Mouse (Mus musculus) liver, adult 2 months (tissue): ENCODE results near the gene Rhbdd3. TPM values are rescaled to one million over a fixed set of nuclear protein-coding genes. Genes with fewer than 3 reads are reported as not detected.

Experiments
- DNase-seq: peaks from one replicate; pipeline ENCODE4 v3.0.0-alpha.2; 2011; ENCODE audit warnings: low read depth, low spot score; ENCODE audit errors: extremely low read depth
- H3K27ac ChIP-seq: fragments of 200-500 bp; replicated peaks from 2 replicates; pipeline ENCODE4 v1.5.1; 2012; ENCODE audit warnings: low read depth, mild to moderate bottlenecking, control low read depth, inconsistent platforms, low read length; ENCODE audit not compliant: insufficient read depth
- H3K27me3 ChIP-seq: fragments of 200-500 bp; 2 replicates; pipeline ENCODE4 v1.6.1; 2012; ENCODE audit warnings: mild to moderate bottlenecking, moderate library complexity, low read length, inconsistent platforms; ENCODE audit not compliant: control insufficient read depth, insufficient read depth
- H3K36me3 ChIP-seq: fragments of 200-500 bp; 2 replicates; pipeline ENCODE4 v1.6.1; 2012; ENCODE audit warnings: low read length, inconsistent platforms; ENCODE audit not compliant: control insufficient read depth, insufficient read depth
- H3K4me1 ChIP-seq: fragments of 200-500 bp; 2 replicates; pipeline ENCODE4 v1.6.1; 2011; ENCODE audit warnings: low read length; ENCODE audit not compliant: control insufficient read depth, insufficient read depth
- H3K4me3 ChIP-seq: fragments of 200-500 bp; 2 replicates; pipeline ENCODE4 v1.5.1; 2011; ENCODE audit warnings: low read depth, mild to moderate bottlenecking, control low read depth, low read length, moderate library complexity; ENCODE audit not compliant: insufficient read depth
- H3K79me2 ChIP-seq: fragments of 200-500 bp; 2 replicates; pipeline ENCODE4 v1.6.1; 2012; ENCODE audit warnings: inconsistent platforms, mild to moderate bottlenecking, low read length, moderate library complexity; ENCODE audit not compliant: control insufficient read depth, insufficient read depth
- H3K9ac ChIP-seq: fragments of 200-500 bp; 2 replicates; pipeline ENCODE4 v1.6.1; 2012; ENCODE audit warnings: low read depth, mild to moderate bottlenecking, control low read depth, inconsistent platforms, low read length
- CTCF ChIP-seq: fragments of 200-500 bp; IDR thresholded peaks from 2 replicates; pipeline ENCODE4 v1.5.1; 2011; ENCODE audit warnings: low read depth, low read length, control low read depth
- POLR2A ChIP-seq: fragments of 200-500 bp; IDR thresholded peaks from 2 replicates; pipeline ENCODE4 v1.6.1; 2011; ENCODE audit warnings: low read length, control low read depth; ENCODE audit not compliant: insufficient read depth; ENCODE audit errors: extremely low read depth
- WGBS: fragments of 180-500 bp; shearing (Covaris S2); methylation state at CpG from one replicate; pipeline ENCODE4 v1.1.7; 2018; 5-methylcytosine and 5-hydroxymethylcytosine counted together
- polyA plus RNA-seq: library from polyadenylated mRNA; depleted of rRNA; stranded (reverse); fragments of >200 nt; gene quantifications from 2 replicates; pipeline ENCODE4 v1.2.3, GENCODE M21; 2012; rRNA removed
- total RNA-seq: library from RNA; depleted of rRNA; stranded (reverse); fragments of >200 nt; gene quantifications from 2 replicates; pipeline ENCODE4 v1.2.3, GENCODE M21; 2014; rRNA removed

Gene Rhbdd3
- total and polyA plus RNA-seq, 2 experiments: 8.6 to 30.8 TPM

- no peaks in the 10 kb centered on the region; the same call in 1 of the 2 replicates for H3K27me3 ChIP-seq
- no peaks in the 10 kb centered on the region; the same call in 1 of the 2 replicates for H3K4me1 ChIP-seq
- no peak overlapping the region for H3K4me3 ChIP-seq
- no peaks in the 10 kb centered on the region for H3K79me2 ChIP-seq
- no peak overlapping the region for H3K27ac ChIP-seq
- no peak for DNase-seq
- H3K9ac ChIP-seq: no peak overlapping the region
- 90% methylated on average over 9 of the region's 9 CpGs for WGBS
- no peaks in the 10 kb centered on the region for H3K36me3 ChIP-seq
- TF ChIP-seq POLR2A (no peak), CTCF (no peak)
Observed at GRCm38 (mm10) chr11:5149955-5150354, 51.2 kb downstream of the Rhbdd3 start.

DNA sequence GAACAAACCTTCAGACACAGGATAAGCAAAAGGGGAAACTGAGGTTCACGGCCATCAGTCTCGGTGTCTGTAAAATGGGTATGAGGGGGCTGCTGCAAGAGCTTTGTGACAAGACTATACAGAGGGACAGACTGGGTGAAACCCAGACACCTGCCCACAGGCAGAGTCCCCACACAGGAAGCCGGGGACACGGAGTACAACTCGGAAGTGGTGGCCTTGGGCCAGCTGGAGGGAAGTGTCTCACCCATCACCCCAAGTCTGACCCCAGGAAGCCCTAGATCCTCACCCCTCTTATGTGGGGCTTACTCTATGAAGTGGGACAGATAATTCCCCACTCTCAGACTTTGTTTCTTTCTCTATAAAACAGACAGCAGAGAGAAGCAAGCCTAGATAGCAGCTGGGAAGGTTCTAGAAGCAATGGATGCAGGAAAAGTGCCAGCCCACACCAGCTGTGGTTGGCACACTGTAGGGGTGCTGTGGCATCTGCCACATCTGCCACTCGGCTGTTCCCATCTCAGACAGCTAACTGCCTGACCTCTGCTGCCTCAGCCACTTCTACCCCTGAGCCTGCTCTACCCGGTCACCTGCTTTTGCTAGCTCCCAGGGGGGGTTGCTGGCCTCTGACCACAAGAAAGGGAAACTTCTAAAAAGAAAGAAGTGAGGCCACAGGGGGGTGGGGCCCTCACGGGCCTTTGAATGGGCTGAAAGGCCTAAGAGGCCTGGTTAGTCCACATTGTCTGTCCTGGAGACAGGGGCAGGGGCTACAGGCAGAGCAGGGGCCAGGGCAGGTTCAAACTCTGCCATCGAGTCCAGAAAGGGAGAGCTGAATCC is 51.9 kb downstream of the Rhbdd3 start:
- Histone ChIP-seq H3K9ac (no peak overlapping the region), H3K36me3 (no peaks in the 10 kb centered on the region), H3K27me3 (no peaks in the 10 kb centered on the region; the same call in 1 of the 2 replicates), H3K79me2 (no peaks in the 10 kb centered on the region), H3K27ac (no peak overlapping the region), H3K4me1 (no peaks in the 10 kb centered on the region; the same call in 1 of the 2 replicates), H3K4me3 (no peak overlapping the region)
- WGBS: 83% methylated on average over 9 of the region's 9 CpGs
- TF ChIP-seq POLR2A (no peak), CTCF (no peak)
- no peak for DNase-seq

- no peak for DNase-seq
- TF ChIP-seq POLR2A: no peak
- no peak for TF ChIP-seq CTCF
- Histone ChIP-seq H3K9ac (no peak overlapping the region), H3K4me3 (no peak overlapping the region), H3K36me3 (no peaks in the 10 kb centered on the region), H3K27me3 (no peaks in the 10 kb centered on the region; the same call in 1 of the 2 replicates), H3K27ac (no peak overlapping the region), H3K79me2 (no peaks in the 10 kb centered on the region), H3K4me1 (no peaks in the 10 kb centered on the region; the same call in 1 of the 2 replicates)
- WGBS: 77% methylated on average over 4 of the region's 4 CpGs
Observed at GRCm38 (mm10) chr11:5151247-5151630, 52.5 kb downstream of the Rhbdd3 start.

- TF ChIP-seq POLR2A: no peak
- TF ChIP-seq CTCF: no peak
- no peak for DNase-seq
- no peaks in the 10 kb centered on the region; the same call in 1 of the 2 replicates for H3K27me3 ChIP-seq
- no peaks in the 10 kb centered on the region for H3K36me3 ChIP-seq
- 7% methylated on average over 51 of the region's 53 CpGs for WGBS
- H3K4me3 ChIP-seq: peak within 1 kb of the TSS; percentile 46; the same call in 1 of the 2 replicates
- H3K27ac ChIP-seq: no peak within 1 kb of the TSS
- no peak within 1 kb of the TSS; the same call in none of the 2 replicates for H3K9ac ChIP-seq
- H3K79me2 ChIP-seq: no peaks in the 10 kb centered on the region
- no peaks in the 10 kb centered on the region; the same call in 1 of the 2 replicates for H3K4me1 ChIP-seq
Observed at GRCm38 (mm10) chr11:5151680-5152337, 53.1 kb downstream of the Rhbdd3 start, which contains the start of gene Emid1. Gene Emid1, minus strand, starts transcription at chr11:5152257.

DNA sequence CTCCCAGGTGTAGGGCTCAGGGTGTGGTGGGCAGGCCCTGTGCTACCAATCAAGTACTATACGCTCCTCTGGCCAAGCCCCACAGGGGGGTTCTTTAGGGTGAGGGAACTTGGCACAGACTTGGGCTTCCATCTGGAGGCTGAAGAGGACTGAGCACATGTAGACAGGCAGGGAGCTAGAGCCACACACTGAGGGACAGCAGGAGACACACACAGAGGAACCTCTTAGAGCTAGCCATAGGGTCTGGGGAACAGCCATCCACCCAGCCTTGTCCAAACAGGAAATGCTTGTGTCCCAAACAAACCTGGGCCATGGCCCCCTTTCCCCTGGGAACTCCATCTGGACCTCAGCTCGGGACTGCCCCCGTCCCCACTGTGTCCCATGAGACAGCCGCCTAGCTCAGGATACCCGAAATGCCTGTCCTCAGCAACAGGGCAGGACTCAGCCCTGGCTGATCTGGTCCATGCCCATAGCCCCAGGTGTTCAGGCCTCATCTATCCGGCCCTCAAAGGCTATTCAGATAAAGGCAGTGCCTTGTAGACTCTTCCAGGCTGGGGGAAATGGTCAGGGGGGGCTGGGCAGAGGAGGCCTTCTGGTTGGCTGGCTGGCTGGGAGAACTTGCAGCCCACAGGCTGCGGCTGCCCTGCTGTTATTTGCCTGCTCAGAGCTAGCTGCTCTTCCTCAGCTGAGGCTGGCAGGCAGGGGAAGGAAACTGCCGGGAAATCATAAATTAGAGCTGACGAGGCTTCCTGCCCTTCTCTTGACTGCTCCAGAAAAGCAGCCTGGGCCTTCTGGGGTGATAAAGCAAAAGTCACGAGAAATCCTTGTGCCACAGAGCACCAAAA is 56.5 kb downstream of the Rhbdd3 start:
- Histone ChIP-seq H3K79me2 (no peaks in the 10 kb centered on the region), H3K27me3 (no peaks in the 10 kb centered on the region; the same call in 1 of the 2 replicates), H3K9ac (peak overlapping the region; percentile 3; the same call in 1 of the 2 replicates), H3K27ac (peak overlapping the region; percentile 55), H3K4me3 (no peak overlapping the region), H3K4me1 (no peaks in the 10 kb centered on the region; the same call in 1 of the 2 replicates), H3K36me3 (no peaks in the 10 kb centered on the region)
- DNase-seq: no peak
- WGBS: 72% methylated on average over 10 of the region's 10 CpGs
- no peak for TF ChIP-seq CTCF
- TF ChIP-seq POLR2A: no peak

Other genes starting within 250 kb of the Rhbdd3 start
- 10.8 and 11.1 TPM in 2 replicates for gene Nf2, start 249.4 kb upstream of the Rhbdd3 start, total RNA-seq
- gene Nf2, start 249.4 kb upstream of the Rhbdd3 start, polyA plus RNA-seq: 14.6 and 16.4 TPM in 2 replicates
- 217 and 226 TPM in 2 replicates for gene Nipsnap1, start 225.0 kb upstream of the Rhbdd3 start, total RNA-seq
- gene Nipsnap1, start 225.0 kb upstream of the Rhbdd3 start, polyA plus RNA-seq: 294 and 337 TPM in 2 replicates
- 8.8 and 10.0 TPM in 2 replicates for gene Thoc5, start 203.6 kb upstream of the Rhbdd3 start, total RNA-seq
- 9.6 and 10.4 TPM in 2 replicates for gene Thoc5, start 203.6 kb upstream of the Rhbdd3 start, polyA plus RNA-seq
- gene Nefh, start 150.9 kb upstream of the Rhbdd3 start, total RNA-seq: 0.09 and 0.20 TPM in 2 replicates
- gene Nefh, start 150.9 kb upstream of the Rhbdd3 start, polyA plus RNA-seq: 0.06 TPM in 1 of 2 replicates, not detected in the other
- 30.1 and 41.2 TPM in 2 replicates for gene Ap1b1, start 112.1 kb upstream of the Rhbdd3 start, total RNA-seq
- gene Ap1b1, start 112.1 kb upstream of the Rhbdd3 start, polyA plus RNA-seq: 46.7 and 48.8 TPM in 2 replicates
- not detected in 2 replicates for gene Rasl10a, start 40.8 kb upstream of the Rhbdd3 start, total RNA-seq
- 0.26 TPM in 1 of 2 replicates, not detected in the other for gene Rasl10a, start 40.8 kb upstream of the Rhbdd3 start, polyA plus RNA-seq
- gene Gas2l1, start 33.6 kb upstream of the Rhbdd3 start, total RNA-seq: 3.1 and 7.3 TPM in 2 replicates
- 25.4 and 25.8 TPM in 2 replicates for gene Gas2l1, start 33.6 kb upstream of the Rhbdd3 start, polyA plus RNA-seq
- gene Ewsr1, start 340 bp downstream of the Rhbdd3 start, total RNA-seq: 88.6 and 89.8 TPM in 2 replicates
- gene Ewsr1, start 340 bp downstream of the Rhbdd3 start, polyA plus RNA-seq: 95.1 and 112 TPM in 2 replicates
- 0.20 and 0.28 TPM in 2 replicates for gene Emid1, start 53.3 kb downstream of the Rhbdd3 start, total RNA-seq
- 0.65 and 0.77 TPM in 2 replicates for gene Emid1, start 53.3 kb downstream of the Rhbdd3 start, polyA plus RNA-seq
- 3.6 and 4.2 TPM in 2 replicates for gene Kremen1, start 162.6 kb downstream of the Rhbdd3 start, total RNA-seq
- gene Kremen1, start 162.6 kb downstream of the Rhbdd3 start, polyA plus RNA-seq: 6.7 and 6.8 TPM in 2 replicates